Mouse (Mus musculus) NIH3T3 (cell line): ENCODE data around the gene AI413582.

Experiments used
- DNase-seq: peaks from one replicate; pipeline ENCODE4 v3.0.0-alpha.2; 2012; ENCODE audit warnings: low read depth

The AI413582 gene

DNA sequence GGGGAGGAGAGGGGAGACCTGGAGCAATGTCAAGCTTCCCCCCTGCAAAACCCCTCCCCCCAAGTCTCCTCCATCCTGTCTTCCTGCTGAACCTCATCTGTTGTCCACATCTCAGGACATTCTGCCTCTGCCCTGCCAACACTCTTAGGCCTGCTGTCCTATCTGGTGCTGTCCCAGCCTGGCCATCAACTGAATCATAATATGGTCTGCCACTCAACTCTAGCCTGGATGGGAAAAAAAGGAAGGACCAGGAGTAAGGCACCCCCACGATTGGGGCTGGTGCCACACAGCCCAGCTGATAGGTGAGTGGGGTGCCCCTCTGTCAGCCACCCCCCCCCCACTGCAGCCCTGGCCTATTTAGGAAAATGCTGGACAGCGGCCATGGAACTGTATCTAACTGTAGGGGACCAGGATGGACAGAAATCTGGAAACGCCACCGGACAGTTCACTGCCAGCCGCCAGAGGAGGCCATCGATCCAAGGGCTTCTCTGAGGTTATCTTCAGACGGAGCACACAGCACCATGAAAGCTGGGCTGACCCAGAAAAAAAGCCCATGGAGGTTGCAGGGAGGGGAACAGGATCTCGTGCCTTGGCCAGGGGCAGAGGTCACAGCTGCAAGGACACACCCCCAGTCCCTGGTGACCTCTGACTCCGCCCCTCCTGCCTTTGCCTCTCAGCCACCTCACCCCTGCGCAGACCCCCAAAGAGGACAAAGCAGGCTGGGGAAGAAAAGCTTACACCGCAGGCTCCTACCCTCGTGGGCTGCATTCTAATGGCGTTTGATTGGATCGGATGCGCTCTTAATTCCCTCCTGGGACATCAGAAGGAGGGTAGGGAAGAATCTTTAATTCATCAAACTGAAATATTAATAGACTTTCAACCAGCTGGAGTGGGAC, 46.6 kb downstream of the AI413582 start:
- DNase-seq, result no peak

DNA sequence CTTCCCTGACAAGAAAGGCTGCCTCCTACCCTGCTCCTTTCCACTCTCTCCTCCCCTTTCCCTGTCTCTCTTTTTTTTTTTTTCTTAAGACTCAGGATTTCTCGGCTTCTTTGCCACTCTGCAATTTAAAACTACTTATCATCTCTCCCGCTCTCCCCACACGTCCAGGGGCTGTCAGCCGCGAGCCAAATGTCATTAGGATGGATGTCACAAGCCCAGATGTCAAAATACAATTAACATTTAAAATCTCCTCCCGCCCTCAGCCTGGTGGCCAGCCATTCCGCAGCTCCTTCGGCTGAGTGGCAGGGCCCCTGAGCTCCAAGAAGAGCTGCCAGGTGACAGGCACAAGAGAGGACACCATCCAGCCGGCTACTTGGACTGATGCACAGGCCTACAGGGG, 47.3 kb downstream of the AI413582 start:
- no peak for DNase-seq

DNA sequence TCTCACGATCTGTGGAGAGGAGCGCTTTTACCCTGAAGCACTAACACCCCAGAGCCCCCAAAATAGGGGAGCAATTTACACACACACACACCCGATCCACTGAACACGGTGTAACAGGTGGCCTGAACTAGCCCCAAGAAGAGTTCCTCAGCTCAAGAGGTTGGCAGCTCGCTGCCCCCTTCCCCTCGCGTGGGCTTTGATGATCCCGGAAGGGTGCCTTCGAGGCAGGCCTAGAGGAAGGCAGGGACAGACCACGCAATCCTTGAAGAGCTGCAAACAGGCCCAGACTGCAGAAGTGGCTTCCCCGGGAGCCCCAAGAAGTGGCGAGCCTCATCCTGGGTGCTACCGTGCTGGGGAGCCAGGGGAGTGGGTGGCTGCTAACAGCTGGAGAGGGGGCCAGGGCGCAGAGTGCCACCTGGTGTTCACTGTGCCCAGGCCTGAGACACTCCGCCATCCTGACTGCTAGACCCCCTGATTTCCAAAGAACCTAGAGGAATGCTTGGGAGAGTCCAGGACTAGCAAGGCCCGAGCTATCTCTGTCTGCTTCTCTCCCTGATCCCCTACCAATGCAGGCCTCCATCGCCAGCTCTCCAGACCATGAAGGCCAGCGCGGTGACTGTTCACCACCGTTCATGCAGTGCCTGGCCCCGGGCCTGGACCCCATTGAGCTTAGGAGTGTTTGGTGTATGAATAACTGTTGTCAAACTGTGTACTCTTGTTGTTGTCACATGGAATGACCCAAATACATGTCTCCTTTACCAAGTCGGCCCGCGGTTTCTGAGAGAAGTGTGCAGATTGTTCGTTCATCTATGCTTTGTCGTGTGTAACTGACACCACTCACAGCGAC, 51.4 kb downstream of the AI413582 start:
- no peak for DNase-seq
